Mouse (Mus musculus): ENCODE results near the gene Arl8a. TPM values are rescaled to one million over a fixed set of nuclear protein-coding genes. Genes with fewer than 3 reads are reported as not detected.

Arl8a gene
- polyA plus RNA-seq, 1 experiment = 44.9 TPM

DNA sequence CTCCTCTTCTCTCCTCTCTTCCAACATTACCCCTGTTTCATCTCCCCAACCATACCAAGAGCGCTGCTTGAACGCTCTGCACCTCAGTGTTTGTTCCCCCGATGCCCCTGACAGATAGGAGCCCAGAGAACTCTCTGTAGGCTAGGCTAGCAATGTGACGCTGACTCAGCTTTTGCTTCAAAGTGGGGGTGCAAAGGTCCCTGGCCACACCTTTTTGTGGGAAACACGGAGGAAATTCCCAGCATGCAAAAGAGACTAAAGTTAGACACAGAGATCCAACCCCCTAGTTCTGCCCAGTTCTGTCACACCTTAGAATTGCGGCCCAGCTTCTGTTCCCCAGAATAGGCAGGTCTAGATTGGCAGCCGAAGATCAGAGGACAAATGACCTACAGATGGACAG, 32.2 kb downstream of the Arl8a start:
- H3K4me3 ChIP-seq (replicated peaks; ENCODE audit: control insufficient read depth, low read depth, low read length) = no peak overlapping the region
- WGBS = 75% methylated on average over 7 of the region's 7 CpGs
- no peaks in the 10 kb centered on the region for H3K4me1 ChIP-seq (ENCODE audit: control insufficient read depth, insufficient read depth, low read length)
- H3K27ac ChIP-seq (ENCODE audit: control insufficient read depth, insufficient read depth, low read depth, low read length, poor library complexity) = no peak overlapping the region
- TF ChIP-seq POLR2A (IDR thresholded peaks at IDR 0.05; ENCODE audit: borderline replicate concordance, control insufficient read depth, low read depth, low read length) (no peak), CTCF (IDR thresholded peaks at IDR 0.05; ENCODE audit: control insufficient read depth, insufficient read depth, low read length) (no peak)

DNA sequence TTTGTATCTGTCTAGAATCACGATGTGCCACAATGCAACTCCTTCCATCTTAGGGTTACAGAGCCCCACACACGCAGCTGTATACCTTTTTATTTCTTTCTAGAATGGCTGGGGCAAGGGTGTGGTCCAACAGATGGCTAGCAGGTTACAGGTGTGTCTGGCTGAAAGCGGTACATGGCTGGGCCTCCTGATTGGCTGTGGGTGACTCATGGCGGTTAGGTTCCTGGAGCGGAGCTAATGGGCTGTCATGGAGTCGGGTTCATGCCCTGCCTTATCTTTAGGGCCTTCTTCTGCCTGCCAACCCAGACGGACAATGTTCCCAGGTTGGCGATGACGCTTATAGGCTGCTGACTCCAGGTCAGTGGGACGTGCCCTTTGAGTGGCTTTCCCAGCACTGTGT, 34.2 kb downstream of the Arl8a start:
- 83% methylated on average over 10 of the region's 10 CpGs for WGBS
- TF ChIP-seq CTCF (IDR thresholded peaks at IDR 0.05; ENCODE audit: control insufficient read depth, insufficient read depth, low read length) (no peak), POLR2A (IDR thresholded peaks at IDR 0.05; ENCODE audit: borderline replicate concordance, control insufficient read depth, low read depth, low read length) (no peak)
- Histone ChIP-seq H3K4me1 (ENCODE audit: control insufficient read depth, insufficient read depth, low read length) (no peaks in the 10 kb centered on the region; the same call in 1 of the 2 replicates), H3K4me3 (replicated peaks; ENCODE audit: control insufficient read depth, low read depth, low read length) (no peak overlapping the region), H3K27ac (ENCODE audit: control insufficient read depth, insufficient read depth, low read depth, low read length, poor library complexity) (no peak overlapping the region)

DNA sequence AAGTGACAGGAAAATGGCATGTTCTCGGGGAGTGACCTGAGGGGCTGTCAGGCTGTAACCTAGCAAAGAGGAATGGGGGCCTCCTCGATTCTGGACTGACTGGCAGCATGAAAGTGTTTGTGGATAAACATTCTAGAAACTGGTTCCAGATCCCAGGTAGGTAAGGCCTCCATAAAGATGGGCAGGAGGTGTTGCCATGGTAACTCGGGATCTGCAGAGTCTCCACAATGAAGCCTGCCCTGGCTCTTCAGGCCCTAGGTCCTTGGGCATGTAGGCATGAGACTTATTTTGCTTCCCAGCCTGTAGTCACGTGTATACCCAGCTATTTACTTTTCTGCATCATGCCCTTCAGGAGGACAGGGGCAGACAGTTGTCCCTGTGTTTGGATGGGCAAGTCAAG, 34.7 kb downstream of the Arl8a start:
- no peak overlapping the region for H3K4me3 ChIP-seq (replicated peaks; ENCODE audit: control insufficient read depth, low read depth, low read length)
- no peak for TF ChIP-seq CTCF (IDR thresholded peaks at IDR 0.05; ENCODE audit: control insufficient read depth, insufficient read depth, low read length)
- no peaks in the 10 kb centered on the region; the same call in 1 of the 2 replicates for H3K4me1 ChIP-seq (ENCODE audit: control insufficient read depth, insufficient read depth, low read length)
- no peak overlapping the region for H3K27ac ChIP-seq (ENCODE audit: control insufficient read depth, insufficient read depth, low read depth, low read length, poor library complexity)
- WGBS = 77% methylated on average over 4 of the region's 4 CpGs

DNA sequence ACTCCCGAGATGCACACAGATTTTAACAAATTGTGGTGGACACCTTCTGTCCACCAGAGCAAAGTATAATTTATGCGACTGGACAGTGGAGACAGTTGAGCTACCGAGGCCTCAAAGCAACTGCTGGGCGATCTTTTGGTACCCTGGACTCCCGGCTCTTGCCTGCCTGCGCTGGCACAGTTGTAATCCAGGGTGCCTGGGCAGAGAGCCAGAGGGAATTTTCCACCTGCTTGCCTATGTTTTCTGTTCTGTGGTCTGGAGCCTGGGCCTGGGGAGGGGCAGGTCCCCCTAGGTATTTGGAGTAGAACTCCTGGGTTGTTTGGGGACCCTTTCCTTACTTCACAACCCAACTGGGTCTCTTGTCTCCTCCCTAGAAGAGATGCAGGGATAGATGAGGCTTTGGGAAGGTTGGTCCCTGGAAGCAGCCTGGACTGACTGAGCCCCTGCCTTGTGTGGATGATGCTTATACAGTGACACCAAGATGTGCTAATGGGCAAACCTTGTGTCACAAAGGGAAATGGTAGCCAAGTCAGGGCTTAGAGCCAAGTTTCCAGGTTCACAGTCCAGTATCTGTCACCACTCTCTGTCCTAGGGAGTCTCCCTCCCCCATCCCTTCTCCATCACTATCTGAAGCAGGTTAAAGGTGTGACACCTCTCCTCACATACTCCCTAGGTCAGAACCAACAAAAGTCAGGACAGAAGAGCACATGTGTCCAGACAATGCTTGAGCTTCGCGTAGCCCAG, 35.4 kb downstream of the Arl8a start:
- WGBS = 84% methylated on average over 8 of the region's 8 CpGs
- Histone ChIP-seq H3K27ac (ENCODE audit: control insufficient read depth, insufficient read depth, low read depth, low read length, poor library complexity) (no peak overlapping the region), H3K4me3 (replicated peaks; ENCODE audit: control insufficient read depth, low read depth, low read length) (no peak overlapping the region), H3K4me1 (ENCODE audit: control insufficient read depth, insufficient read depth, low read length) (no peaks in the 10 kb centered on the region; the same call in 1 of the 2 replicates)
- TF ChIP-seq POLR2A (IDR thresholded peaks at IDR 0.05; ENCODE audit: borderline replicate concordance, control insufficient read depth, low read depth, low read length) = no peak
- no peak for TF ChIP-seq CTCF (IDR thresholded peaks at IDR 0.05; ENCODE audit: control insufficient read depth, insufficient read depth, low read length)

DNA sequence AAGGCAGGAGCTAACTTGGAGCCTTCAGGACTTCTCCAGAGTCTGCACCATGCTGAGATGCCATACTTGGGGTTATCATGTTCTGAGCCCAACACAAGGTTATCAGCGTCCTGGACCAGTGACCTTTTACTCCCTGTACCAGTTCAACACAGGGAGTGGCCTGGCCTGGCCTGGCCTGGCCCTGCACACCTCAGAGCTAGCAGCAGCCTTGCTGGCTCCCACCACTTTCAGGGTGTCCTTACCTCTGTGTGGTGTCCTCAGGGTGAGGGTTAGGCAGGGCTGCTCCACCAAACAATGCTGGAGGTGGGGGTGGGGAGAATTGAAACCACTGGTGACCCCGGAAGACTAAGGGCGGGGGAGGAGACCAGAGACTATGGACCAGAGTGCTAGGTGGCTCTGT, 36.4 kb downstream of the Arl8a start:
- Histone ChIP-seq H3K4me3 (replicated peaks; ENCODE audit: control insufficient read depth, low read depth, low read length) (no peak overlapping the region), H3K4me1 (ENCODE audit: control insufficient read depth, insufficient read depth, low read length) (no peaks in the 10 kb centered on the region; the same call in 1 of the 2 replicates), H3K27ac (ENCODE audit: control insufficient read depth, insufficient read depth, low read depth, low read length, poor library complexity) (no peak overlapping the region)
- TF ChIP-seq POLR2A (IDR thresholded peaks at IDR 0.05; ENCODE audit: borderline replicate concordance, control insufficient read depth, low read depth, low read length) = no peak
- TF ChIP-seq CTCF (IDR thresholded peaks at IDR 0.05; ENCODE audit: control insufficient read depth, insufficient read depth, low read length) = no peak
- WGBS = 75% methylated on average over 3 of the region's 3 CpGs

DNA sequence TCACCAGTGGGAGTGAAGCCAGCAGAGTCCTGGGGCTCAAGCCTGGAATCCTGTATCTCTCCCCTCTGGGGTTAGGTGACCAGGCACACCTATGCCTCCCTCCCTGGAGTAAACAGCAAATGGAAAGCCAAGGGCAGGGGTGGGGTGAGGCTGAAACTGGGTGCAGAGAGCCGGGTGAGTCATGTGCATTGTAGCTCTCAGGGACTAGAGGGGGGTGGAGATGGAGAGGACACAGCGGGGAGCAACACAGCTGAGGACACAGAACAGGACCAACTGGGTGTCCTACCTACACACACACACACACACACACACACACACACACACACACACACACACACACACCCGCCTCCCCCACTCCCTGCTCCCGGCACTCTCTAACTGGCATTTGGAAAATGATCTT, 36.8 kb downstream of the Arl8a start:
- whole genome bisulfite sequencing = 73% methylated on average over 4 of the region's 4 CpGs
- TF ChIP-seq POLR2A (IDR thresholded peaks at IDR 0.05; ENCODE audit: borderline replicate concordance, control insufficient read depth, low read depth, low read length) (no peak), CTCF (IDR thresholded peaks at IDR 0.05; ENCODE audit: control insufficient read depth, insufficient read depth, low read length) (no peak)

DNA sequence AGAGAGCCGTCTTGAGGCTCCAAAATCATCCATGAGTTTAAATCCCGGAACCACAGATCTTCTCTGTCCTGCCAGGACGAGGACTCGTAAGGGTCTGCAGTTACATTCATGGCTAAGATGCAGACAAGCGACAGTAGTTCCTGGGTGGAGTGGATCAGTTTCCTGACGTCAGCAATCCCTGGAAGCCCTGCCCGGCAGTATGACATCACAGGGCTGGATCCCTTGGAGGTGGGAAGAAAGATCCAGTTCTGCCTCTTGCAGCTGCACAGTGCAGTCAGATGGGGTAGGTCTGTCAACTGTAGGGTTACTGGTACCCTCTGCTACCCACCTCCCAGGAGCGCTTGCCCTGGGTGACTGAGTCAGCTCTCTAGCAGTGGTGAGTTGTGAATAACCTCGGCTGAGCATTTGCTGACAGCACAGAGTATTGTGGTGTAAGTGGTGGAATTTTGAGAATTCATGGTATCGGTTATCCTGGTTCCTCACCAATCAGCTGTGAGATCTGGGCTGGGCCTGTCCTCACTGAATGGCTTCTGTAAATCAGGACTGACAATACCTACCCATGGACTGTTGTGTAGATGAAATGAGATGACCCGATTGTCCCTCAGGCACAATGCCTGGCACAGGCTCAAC, 37.4 kb downstream of the Arl8a start:
- TF ChIP-seq CTCF (IDR thresholded peaks at IDR 0.05; ENCODE audit: control insufficient read depth, insufficient read depth, low read length) (no peak), POLR2A (IDR thresholded peaks at IDR 0.05; ENCODE audit: borderline replicate concordance, control insufficient read depth, low read depth, low read length) (no peak)
- H3K4me3 ChIP-seq (replicated peaks; ENCODE audit: control insufficient read depth, low read depth, low read length) = no peak overlapping the region
- no peak overlapping the region for H3K27ac ChIP-seq (ENCODE audit: control insufficient read depth, insufficient read depth, low read depth, low read length, poor library complexity)
- 78% methylated on average over 11 of the region's 11 CpGs for WGBS
- H3K4me1 ChIP-seq (ENCODE audit: control insufficient read depth, insufficient read depth, low read length) = no peaks in the 10 kb centered on the region; the same call in 1 of the 2 replicates

More for the DNA sequence above, 36.8 kb downstream of the Arl8a start:
- Histone ChIP-seq H3K27ac (ENCODE audit: control insufficient read depth, insufficient read depth, low read depth, low read length, poor library complexity) (no peak overlapping the region), H3K4me3 (replicated peaks; ENCODE audit: control insufficient read depth, low read depth, low read length) (no peak overlapping the region), H3K4me1 (ENCODE audit: control insufficient read depth, insufficient read depth, low read length) (no peaks in the 10 kb centered on the region; the same call in 1 of the 2 replicates)

DNA sequence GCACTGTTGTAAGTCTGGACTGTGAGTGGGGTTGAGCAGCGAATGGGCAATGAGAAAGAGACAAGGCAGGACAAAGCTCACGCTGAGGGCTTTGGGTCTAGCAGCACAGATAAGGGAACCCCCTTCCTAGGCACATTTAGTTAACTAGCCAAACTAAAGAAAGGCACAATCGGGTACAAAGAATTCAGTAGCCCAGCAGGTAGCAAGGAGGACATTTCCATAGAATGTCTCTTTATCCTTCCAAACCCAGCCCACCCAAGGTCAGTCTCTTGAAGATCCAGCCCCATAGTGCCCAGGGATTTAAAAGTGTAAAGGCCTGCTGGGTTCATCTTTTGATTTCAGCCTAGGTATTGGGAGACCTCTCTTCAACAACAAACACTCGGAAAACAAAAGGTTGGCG, 39.3 kb downstream of the Arl8a start:
- H3K4me1 ChIP-seq (ENCODE audit: control insufficient read depth, insufficient read depth, low read length) = no peaks in the 10 kb centered on the region; the same call in 1 of the 2 replicates
- no peak overlapping the region for H3K27ac ChIP-seq (ENCODE audit: control insufficient read depth, insufficient read depth, low read depth, low read length, poor library complexity)
- WGBS = 72% methylated on average over 5 of the region's 5 CpGs
- TF ChIP-seq CTCF (IDR thresholded peaks at IDR 0.05; ENCODE audit: control insufficient read depth, insufficient read depth, low read length) (no peak), POLR2A (IDR thresholded peaks at IDR 0.05; ENCODE audit: borderline replicate concordance, control insufficient read depth, low read depth, low read length) (no peak)
- no peak overlapping the region for H3K4me3 ChIP-seq (replicated peaks; ENCODE audit: control insufficient read depth, low read depth, low read length)

All from bone marrow, adult 2 months (tissue).